Mouse (Mus musculus): ENCODE measurements around the gene Cdh23.

- TF ChIP-seq EP300 (IDR thresholded peaks at IDR 0.05) (no peak), CTCF (IDR thresholded peaks at IDR 0.05) (no peak)
Measured at GRCm38 (mm10) chr10:60578738-60579538, 117.4 kb downstream of the Cdh23 start.

Measured in lung, postnatal 0 days (tissue).